Mouse (Mus musculus) skeletal muscle tissue, adult 2 months (tissue): Measurements from ENCODE around the gene Btg3.
"Not testable (repeated sequence)": the region's sequence is repeated elsewhere in the genome, so short reads cannot be mapped to it uniquely, and the experiment has no call there.

Experiments
- DNase-seq: peaks from one replicate; pipeline ENCODE4 v3.0.0-alpha.2; 2012; ENCODE audit warnings: low read depth, low spot score

Gene Btg3

GRCm38 (mm10) chr16:78376745-78377570 is at the start of gene Btg3:
Gene Btg3 (minus strand): TSS chr16:78377192.
- DNase-seq, result peak; percentile 80

GRCm38 (mm10) chr16:78417733-78418132 is 40.7 kb upstream of the Btg3 start:
- DNase-seq, result no peak

- no peak for DNase-seq
Observed at GRCm38 (mm10) chr16:78416500-78416899, 39.5 kb upstream of the Btg3 start.

GRCm38 (mm10) chr16:78409991-78410390 is 33.0 kb upstream of the Btg3 start:
- DNase-seq, result no peak

GRCm38 (mm10) chr16:78407855-78408254 is 30.9 kb upstream of the Btg3 start:
- DNase-seq, result no peak

- no peak for DNase-seq
Observed at GRCm38 (mm10) chr16:78406657-78407056, 29.7 kb upstream of the Btg3 start.

GRCm38 (mm10) chr16:78402316-78402715 is 25.3 kb upstream of the Btg3 start:
- DNase-seq, result no peak

- DNase-seq, result no peak
Observed at GRCm38 (mm10) chr16:78399423-78399822, 22.4 kb upstream of the Btg3 start.

GRCm38 (mm10) chr16:78398734-78399133 is 21.7 kb upstream of the Btg3 start:
- no peak for DNase-seq

- DNase-seq, result no peak
Observed at GRCm38 (mm10) chr16:78391354-78391753, 14.4 kb upstream of the Btg3 start.

- DNase-seq, result no peak
Observed at GRCm38 (mm10) chr16:78389986-78390385, 13.0 kb upstream of the Btg3 start.

- DNase-seq, result no peak
Observed at GRCm38 (mm10) chr16:78389122-78389521, 12.1 kb upstream of the Btg3 start.

- no peak for DNase-seq
Observed at GRCm38 (mm10) chr16:78378493-78378892, 1.5 kb upstream of the Btg3 start.

- peak; percentile 18 for DNase-seq
Observed at GRCm38 (mm10) chr16:78375821-78376691, 936 bp downstream of the Btg3 start.

GRCm38 (mm10) chr16:78375222-78375621 is 1.8 kb downstream of the Btg3 start:
- no peak for DNase-seq

GRCm38 (mm10) chr16:78373743-78374142 is 3.2 kb downstream of the Btg3 start:
- DNase-seq, result no peak

GRCm38 (mm10) chr16:78372786-78373185 is 4.2 kb downstream of the Btg3 start:
- no peak for DNase-seq

GRCm38 (mm10) chr16:78371491-78372046 is 5.4 kb downstream of the Btg3 start:
- DNase-seq, result no peak

- not testable (repeated sequence) for DNase-seq
Observed at GRCm38 (mm10) chr16:78364554-78364953, 12.4 kb downstream of the Btg3 start.

GRCm38 (mm10) chr16:78361466-78361865 is 15.5 kb downstream of the Btg3 start:
- no peak for DNase-seq

- no peak for DNase-seq
Observed at GRCm38 (mm10) chr16:78357757-78358156, 19.2 kb downstream of the Btg3 start.

GRCm38 (mm10) chr16:78347328-78347926 is 29.6 kb downstream of the Btg3 start:
- no peak for DNase-seq
